Mouse (Mus musculus) megakaryocyte-erythroid progenitor cell, adult 5-6 weeks (primary cell): ENCODE results near the gene Lsmem1. TPM values are rescaled to one million over a fixed set of nuclear protein-coding genes. Genes with fewer than 3 reads are reported as not detected.
A peak's percentile ranks its signal among the peaks of the same experiment; 100 is the strongest.

Experiments used
- ATAC-seq: replicated peaks from 2 replicates; pipeline ENCODE4 v1.8.0; 2016; ENCODE audit warnings: mild to moderate bottlenecking, inconsistent platforms; ENCODE audit not compliant: severe bottlenecking, poor library complexity, low FRiP score, low TSS enrichment
- total RNA-seq, 2 experiments: library from RNA; stranded (forward) in 1 of 2; stranded (reverse) in 1 of 2; fragments of 200-1000, 215-1000 nt in 1 of 2; fragments of >200 nt in 1 of 2; fragmentation: Nextera tagmentation in 1 of 2; gene quantifications; 2 replicates each; pipeline ENCODE4 v1.2.3; 2014 to 2017

Gene Lsmem1
- total RNA-seq (2014; fragmentation: Nextera tagmentation) (not detected in 2 replicates), total RNA-seq (2017) (1.4 TPM in 1 of 2 replicates, not detected in the other)

DNA sequence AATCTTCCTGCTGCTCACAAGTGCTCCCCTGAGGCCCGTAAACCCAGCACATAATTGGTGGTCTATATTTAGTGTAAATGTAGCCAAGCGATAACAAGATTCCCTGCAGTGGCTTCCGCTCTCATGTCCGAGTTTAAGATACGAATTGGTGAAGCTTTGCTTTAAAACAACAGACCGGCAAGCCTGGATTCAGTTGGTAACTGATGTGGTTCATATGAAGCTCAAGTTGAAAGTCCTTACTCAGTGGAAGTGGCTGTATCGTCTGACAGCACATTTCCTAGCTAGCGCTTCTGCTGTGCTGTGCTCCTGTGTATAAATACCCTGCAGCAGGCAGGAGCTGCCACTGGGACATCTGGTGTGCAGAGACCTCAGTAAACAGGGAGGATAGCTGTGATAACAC is at the start of gene Lsmem1:
Gene Lsmem1, minus strand, starts transcription at position 189 of the 400 bp plus-strand sequence.
- peak; percentile 60 for ATAC-seq

DNA sequence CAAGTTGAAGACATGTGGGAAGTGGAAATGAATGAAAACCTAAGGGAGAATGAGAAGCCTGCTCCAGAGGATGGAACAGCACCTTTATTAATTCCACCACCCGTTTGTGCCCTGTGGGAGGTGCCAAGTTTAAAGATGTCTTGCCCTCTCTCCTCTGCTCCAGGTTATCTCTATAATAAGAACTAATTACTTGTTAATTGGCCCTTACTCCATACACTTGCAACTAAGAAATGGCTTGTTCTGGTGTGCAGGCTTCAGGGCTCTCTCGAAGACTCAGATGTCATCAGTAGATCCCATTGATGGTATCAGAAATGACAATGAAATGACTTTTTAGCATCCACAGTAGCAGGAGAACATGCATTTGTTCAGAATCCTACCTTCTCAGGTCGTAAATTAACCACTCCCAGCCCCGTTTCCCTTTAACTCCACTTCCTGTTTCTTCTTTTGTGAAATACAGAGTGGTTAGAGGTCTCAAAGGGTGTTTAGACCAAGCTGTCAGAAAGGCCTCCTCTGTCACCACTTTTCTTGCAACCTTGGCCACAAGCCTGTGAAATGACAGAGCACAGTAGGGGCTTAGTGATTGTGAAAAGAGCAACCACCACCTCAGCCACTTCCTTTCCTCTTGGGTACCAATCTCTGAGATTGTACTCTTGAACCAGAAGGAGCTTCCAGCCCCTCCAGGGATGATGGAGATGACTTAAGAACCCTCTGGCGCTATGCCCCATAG is 49.3 kb upstream of the Lsmem1 start, which contains the start of gene Ifrd1:
Gene Ifrd1, minus strand, starts transcription at position 51 of the 727 bp plus-strand sequence.
- ATAC-seq = peak; percentile 31; the same call in 1 of the 2 replicates

DNA sequence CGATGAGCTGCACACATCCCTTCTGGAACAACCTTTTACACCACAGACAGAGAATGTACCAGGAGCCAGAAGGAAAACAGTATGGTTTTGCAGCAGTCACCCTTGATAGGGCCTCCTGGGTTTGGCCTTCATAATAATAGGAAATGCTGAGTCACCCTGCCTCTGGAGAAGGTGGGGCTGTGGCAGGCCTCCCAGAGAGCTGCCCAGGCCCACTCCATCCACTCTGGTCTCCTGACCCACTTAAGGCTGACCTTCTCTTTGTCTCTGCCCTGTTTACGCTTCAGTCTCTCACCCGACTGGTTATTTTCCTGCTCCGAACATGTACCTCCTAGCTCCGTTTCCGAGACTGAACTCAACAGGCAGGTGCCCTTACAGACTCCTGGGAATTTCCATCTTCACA is 48.7 kb upstream of the Lsmem1 start:
- peak; percentile 92 for ATAC-seq

DNA sequence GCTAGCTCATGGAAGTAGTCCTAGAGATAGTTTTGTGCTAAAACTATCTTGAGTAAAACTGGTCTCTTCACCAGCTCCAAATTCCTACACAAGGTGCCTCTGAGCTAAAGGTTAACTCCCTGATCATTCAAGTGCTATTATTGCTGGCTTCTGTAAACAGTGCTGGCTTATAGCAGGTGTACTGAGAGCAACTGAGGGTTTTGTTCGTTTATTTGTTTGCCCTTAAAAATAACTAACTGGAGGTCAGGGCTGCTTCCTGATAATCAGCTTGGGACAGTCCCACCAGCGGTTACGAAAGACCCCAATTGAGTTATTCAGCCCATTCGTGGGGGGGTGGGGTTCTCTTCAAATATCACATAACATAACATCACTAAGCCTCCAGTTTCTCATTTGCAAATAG is 48.1 kb upstream of the Lsmem1 start:
- no peak for ATAC-seq

GRCm38 (mm10) chr12:40245434-40245970 is 46.2 kb upstream of the Lsmem1 start:
- no peak for ATAC-seq

GRCm38 (mm10) chr12:40244926-40245325 is 45.6 kb upstream of the Lsmem1 start:
- ATAC-seq = no peak

DNA sequence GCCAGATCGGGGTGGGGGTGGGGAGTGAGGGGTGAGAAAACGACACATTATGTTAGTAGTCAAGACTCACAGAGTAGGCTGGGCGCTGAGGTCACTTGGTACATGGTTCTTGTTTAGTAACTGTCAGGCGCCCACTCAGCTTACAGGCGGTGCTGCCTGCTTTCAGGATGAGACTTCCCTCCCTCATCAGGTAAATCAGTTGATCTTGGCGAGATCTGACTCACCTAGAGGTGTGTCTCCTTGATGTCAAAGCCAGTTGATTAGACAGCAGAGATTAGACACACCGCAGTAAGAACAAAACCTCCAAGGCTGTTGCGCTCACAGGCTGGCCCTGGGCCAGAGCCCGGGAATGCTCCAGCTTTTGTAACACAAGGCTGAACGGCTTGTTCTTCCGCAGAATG is 44.5 kb upstream of the Lsmem1 start:
- ATAC-seq = no peak

DNA sequence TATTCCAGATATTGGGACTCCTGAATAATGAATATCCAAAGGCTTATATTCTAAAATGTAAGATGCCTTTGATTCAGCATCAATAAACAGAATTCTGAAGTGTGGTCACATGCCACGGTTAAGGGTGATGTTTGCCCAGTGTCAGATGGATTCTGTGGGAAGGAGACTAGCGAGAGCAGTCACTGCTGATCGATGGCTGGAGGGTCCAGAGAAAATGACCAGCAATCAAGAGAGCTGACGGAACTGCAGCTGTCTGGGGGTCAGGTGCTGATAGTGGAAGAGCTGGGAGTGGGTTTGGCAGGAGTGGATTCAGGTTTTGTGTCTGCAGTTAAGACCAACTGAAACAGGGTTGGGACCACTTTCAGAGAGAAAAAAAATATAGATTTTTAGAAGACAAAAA is 44.0 kb upstream of the Lsmem1 start:
- no peak for ATAC-seq

- no peak for ATAC-seq
Observed at GRCm38 (mm10) chr12:40239161-40239560, 39.9 kb upstream of the Lsmem1 start.

- no peak for ATAC-seq
Observed at GRCm38 (mm10) chr12:40232231-40232630, 32.9 kb upstream of the Lsmem1 start.

DNA sequence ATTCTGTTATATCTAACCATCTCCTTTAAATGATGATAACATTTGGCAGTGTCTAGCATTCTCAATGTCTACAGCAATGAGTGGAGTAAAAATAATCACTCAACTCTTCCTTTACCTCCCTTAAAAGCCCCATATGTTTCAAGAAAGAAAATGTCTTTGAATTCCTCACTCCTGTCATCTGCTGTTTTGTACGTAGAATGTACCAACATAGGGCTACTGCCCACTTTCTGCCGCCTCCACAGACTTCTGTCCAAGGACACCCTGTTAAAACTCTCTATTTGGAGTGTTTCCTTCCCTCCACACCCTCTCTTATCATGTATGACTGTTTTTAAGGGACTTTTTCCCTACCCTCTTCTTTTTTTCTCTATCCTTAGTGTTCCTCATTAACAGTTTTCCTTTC is 32.3 kb upstream of the Lsmem1 start:
- ATAC-seq = no peak

DNA sequence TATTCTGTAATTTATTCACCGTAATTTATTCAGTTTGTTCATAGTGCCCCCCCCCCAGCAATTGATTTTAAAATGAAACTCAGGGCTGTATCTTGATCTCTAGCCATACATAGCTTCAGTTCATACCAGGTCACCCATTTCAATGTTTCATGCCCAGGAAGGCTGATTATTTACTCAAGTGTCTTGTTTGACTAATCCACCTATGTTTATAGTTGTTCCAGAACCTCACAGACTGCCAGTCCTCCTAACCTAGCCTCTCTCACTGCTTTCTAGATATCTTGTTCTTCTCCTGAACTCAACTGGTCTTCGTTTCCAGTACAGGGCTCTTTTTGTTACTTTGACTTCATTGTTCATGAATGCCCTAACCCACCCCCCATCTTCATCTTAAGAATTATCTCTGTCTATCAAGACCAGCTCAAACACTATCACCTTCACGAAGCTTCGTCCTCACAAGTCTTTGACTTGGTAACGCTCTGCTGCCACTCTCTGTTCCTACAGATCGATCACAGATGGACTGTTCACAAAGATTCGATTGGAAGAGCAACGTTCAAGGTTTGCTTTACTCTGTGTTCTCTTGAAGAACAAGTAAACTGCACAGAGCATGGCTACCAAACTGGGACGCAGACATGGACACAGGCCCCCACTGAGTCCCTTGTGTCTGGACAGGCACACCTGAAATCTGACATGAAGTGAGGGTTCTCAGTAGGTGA is 25.0 kb upstream of the Lsmem1 start:
- no peak for ATAC-seq

DNA sequence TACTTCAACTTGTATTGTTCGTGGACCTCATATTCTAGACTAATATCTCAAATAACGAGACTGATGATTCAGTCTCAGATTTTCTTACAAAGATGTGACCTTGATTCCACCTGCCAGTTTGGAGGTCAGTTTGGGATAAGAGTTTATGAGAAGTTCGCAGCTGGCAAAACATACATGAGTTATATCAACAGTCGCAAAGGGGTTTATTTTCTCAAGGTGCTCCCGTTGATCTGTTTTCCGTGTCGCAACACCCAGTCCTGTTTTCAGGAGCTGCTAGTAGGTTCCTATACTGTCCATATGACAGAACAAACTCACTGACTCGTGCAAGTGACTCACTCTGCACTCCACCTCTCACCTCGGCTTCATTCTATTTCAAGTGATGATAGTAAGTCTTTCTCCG is 24.4 kb upstream of the Lsmem1 start:
- ATAC-seq = no peak

- ATAC-seq = peak; percentile 93
Observed at GRCm38 (mm10) chr12:40223082-40223619, 23.9 kb upstream of the Lsmem1 start.

DNA sequence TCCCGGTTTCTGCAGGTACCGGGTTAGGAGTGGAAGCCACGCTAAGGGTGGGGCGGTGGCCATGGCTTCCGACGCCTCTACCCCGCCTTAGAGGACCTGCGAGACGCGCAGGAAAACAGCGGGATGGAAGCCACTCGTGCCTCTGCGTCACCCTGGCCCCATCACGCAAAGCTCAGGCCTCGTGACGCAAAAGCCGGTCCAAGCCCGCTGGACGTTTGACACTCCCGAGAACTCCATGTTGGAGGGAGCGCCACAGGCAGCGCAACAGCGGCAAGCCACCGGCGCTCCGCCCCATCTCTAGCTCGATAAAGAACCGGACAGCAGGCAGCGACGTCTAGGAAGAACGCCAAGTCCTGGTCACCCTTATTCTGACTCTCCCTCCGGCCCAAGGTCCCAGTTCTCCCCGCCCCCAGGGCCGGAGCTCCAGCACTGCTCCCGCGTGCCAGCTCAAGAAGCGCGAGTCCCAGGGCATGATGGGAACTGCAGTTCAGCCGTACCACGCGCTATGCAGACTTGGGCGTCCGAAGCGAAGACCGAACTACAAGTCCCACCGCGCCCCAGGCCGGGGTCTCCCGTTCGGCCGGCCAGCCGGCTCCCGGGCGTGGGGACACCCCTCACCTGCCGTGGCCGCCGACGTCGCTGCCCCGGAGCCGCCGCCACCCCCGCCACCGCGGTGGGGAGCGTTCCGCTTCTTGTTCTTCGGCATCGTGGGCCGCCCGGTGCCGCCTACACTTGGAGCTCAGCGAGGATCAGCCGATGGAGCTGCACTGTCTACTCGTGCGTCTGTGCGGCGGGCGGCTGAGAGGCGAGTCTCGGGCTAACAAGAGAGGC is 23.2 kb upstream of the Lsmem1 start:
- ATAC-seq = peak; percentile 67

GRCm38 (mm10) chr12:40221611-40222010 is 22.3 kb upstream of the Lsmem1 start:
- ATAC-seq = no peak

DNA sequence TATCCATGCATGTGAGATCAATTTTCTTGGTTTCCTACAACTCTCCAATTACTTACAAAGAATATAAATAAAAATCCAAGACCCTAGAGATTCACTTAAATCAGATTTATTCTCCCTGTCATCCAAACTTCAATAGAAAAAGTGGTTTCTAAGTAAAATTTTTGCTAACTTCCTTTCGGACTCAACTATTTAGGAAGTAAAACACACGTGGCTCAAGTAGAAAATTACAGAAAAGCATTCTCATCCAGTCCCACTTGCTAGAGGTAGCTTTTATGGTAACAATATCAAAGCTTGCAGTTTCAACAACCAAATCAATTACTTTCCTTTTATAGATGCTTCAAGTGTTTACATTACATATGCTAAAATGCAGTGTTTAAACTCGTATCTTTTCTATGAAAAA is 21.6 kb upstream of the Lsmem1 start:
- ATAC-seq = no peak

DNA sequence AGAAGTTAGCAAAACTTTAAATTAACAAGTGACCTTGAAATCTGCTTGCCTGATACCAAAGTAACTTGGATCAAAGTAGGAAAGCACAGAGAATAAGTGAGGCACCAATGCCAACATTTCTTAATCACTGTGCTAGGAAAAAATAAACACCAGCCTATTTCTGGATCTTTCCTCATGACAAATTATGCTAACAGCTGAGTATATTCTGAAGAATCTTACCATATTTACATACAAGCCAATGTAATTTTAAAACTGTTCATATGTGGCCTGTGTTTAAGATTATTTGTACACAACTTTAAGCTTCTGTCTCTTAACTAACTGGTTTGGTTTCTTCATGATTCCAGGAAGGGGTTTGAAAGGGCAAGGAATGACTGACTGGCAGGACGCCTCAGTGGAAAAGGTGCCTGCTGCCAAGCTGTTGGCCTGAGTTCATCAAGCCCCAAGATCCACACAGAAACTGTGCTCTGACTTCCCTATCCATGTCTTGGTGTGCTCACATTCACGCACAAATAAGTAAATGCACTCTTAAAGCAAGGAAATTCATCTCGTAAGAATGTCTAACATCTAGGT is 20.8 kb upstream of the Lsmem1 start:
- ATAC-seq = no peak

- ATAC-seq = no peak
Observed at GRCm38 (mm10) chr12:40218430-40218945, 19.2 kb upstream of the Lsmem1 start.
